Mouse (Mus musculus) neural tube, embryonic 14.5 days (tissue): ENCODE results near the gene Cdk5r1. TPM values are rescaled to one million over a fixed set of nuclear protein-coding genes. Genes with fewer than 3 reads are reported as not detected.

ENCODE experiments used
- ATAC-seq: fragments of 200-750 bp; cut with Nextera tagmentation; 2 replicates; pipeline ENCODE4 v1.8.0; 2017; ENCODE audit warnings: low read depth, mild to moderate bottlenecking, moderate TSS enrichment, moderate library complexity
- H3K27ac ChIP-seq: fragments of 300-500 bp; sonication (generic); 2 replicates; pipeline ENCODE4 v1.5.1; 2014; ENCODE audit warnings: low read depth, mild to moderate bottlenecking, control low read depth, low read length, moderate library complexity, mixed read lengths
- H3K27me3 ChIP-seq: fragments of 300-500 bp; sonication (generic); 2 replicates; pipeline ENCODE4 v1.6.1; 2014; ENCODE audit warnings: low read length; ENCODE audit not compliant: control insufficient read depth, insufficient read depth
- H3K36me3 ChIP-seq: fragments of 300-500 bp; sonication (generic); 2 replicates; pipeline ENCODE4 v1.6.1; 2014; ENCODE audit warnings: low read length, mixed read lengths; ENCODE audit not compliant: control insufficient read depth, insufficient read depth
- H3K4me1 ChIP-seq: fragments of 300-500 bp; sonication (generic); 2 replicates; pipeline ENCODE4 v1.6.1; 2014; ENCODE audit warnings: low read length; ENCODE audit not compliant: control insufficient read depth, insufficient read depth
- H3K4me2 ChIP-seq: fragments of 300-500 bp; sonication (generic); 2 replicates; pipeline ENCODE4 v1.6.1; 2014; ENCODE audit warnings: mild to moderate bottlenecking, low read depth, low read length, control low read depth
- H3K4me3 ChIP-seq: fragments of 300-500 bp; sonication (generic); 2 replicates; pipeline ENCODE4 v1.5.1; 2014; ENCODE audit warnings: low read depth, low read length, control low read depth, mixed read lengths
- H3K9ac ChIP-seq: fragments of 300-500 bp; sonication (generic); replicated peaks from 2 replicates; pipeline ENCODE4 v1.6.1; 2014; ENCODE audit warnings: low read depth, mild to moderate bottlenecking, control low read depth, low read length, mixed read lengths
- H3K9me3 ChIP-seq: fragments of 300-500 bp; sonication (generic); 2 replicates; pipeline ENCODE4 v1.6.1; 2016; ENCODE audit warnings: low read length; ENCODE audit not compliant: control insufficient read depth
- WGBS: fragments of 180-500 bp; shearing (Covaris S2); extraction: QIAGEN DNeasy Blood & Tissue Kit; methylation state at CpG from one replicate; pipeline ENCODE4 v1.1.7; 2014; 5-methylcytosine and 5-hydroxymethylcytosine counted together
- polyA plus RNA-seq: library from polyadenylated mRNA; unstranded; fragments of >200 nt; fragmentation: Nextera tagmentation; extraction: Ambion mirVana; gene quantifications from 2 replicates; pipeline ENCODE4 v1.2.1, GENCODE M21; 2014

The Cdk5r1 gene
- polyA plus RNA-seq, 1 experiment from 2014 or later: 84.0 TPM

GRCm38 (mm10) chr11:80485622-80486206 is 8.9 kb downstream of the Cdk5r1 start:
- Histone ChIP-seq H3K9me3 (no peaks in the 10 kb centered on the region), H3K9ac (no peak overlapping the region), H3K27me3 (no peaks in the 10 kb centered on the region), H3K4me2 (no peak overlapping the region), H3K36me3 (no peaks in the 10 kb centered on the region), H3K4me3 (no peak overlapping the region), H3K27ac (no peak overlapping the region), H3K4me1 (peaks cover 55% of the 10 kb centered on the region)
- ATAC-seq: no peak
- WGBS: 79% methylated on average over 10 of the region's 10 CpGs

- no peaks in the 10 kb centered on the region for H3K9me3 ChIP-seq
- peaks cover 35% of the 10 kb centered on the region for H3K4me1 ChIP-seq
- H3K4me3 ChIP-seq: no peak overlapping the region
- no peak overlapping the region for H3K4me2 ChIP-seq
- 44% methylated on average over 15 of the region's 15 CpGs for WGBS
- no peak for ATAC-seq
- H3K36me3 ChIP-seq: no peaks in the 10 kb centered on the region
- no peaks in the 10 kb centered on the region for H3K27me3 ChIP-seq
- H3K27ac ChIP-seq: no peak overlapping the region
- H3K9ac ChIP-seq: no peak overlapping the region
These were observed 11.2 kb downstream of the Cdk5r1 start for GRCm38 (mm10) chr11:80487904-80488587.

- Histone ChIP-seq H3K9ac (no peak overlapping the region), H3K4me1 (peaks cover 28% of the 10 kb centered on the region), H3K4me2 (no peak overlapping the region), H3K27me3 (no peaks in the 10 kb centered on the region), H3K27ac (0 out of 2 replicates have a peak overlapping the region, but pooled peaks have one; percentile 8), H3K36me3 (no peaks in the 10 kb centered on the region), H3K9me3 (no peaks in the 10 kb centered on the region), H3K4me3 (no peak overlapping the region)
- no peak for ATAC-seq
- WGBS: 63% methylated on average over 12 of the region's 12 CpGs
These were observed 12.5 kb downstream of the Cdk5r1 start for GRCm38 (mm10) chr11:80489172-80489881.

- Histone ChIP-seq H3K27ac (0 out of 2 replicates have a peak overlapping the region, but pooled peaks have one; percentile 8), H3K36me3 (no peaks in the 10 kb centered on the region), H3K4me3 (no peak overlapping the region), H3K27me3 (no peaks in the 10 kb centered on the region), H3K4me2 (no peak overlapping the region), H3K4me1 (peaks cover 24% of the 10 kb centered on the region), H3K9me3 (no peaks in the 10 kb centered on the region), H3K9ac (no peak overlapping the region)
- no peak for ATAC-seq
- WGBS: 75% methylated on average over 5 of the region's 5 CpGs
These were observed 13.0 kb downstream of the Cdk5r1 start for GRCm38 (mm10) chr11:80489882-80490196.

GRCm38 (mm10) chr11:80490831-80491230 is 14.0 kb downstream of the Cdk5r1 start:
- no peak for ATAC-seq
- WGBS: 80% methylated on average over 10 of the region's 10 CpGs
- no peaks in the 10 kb centered on the region for H3K36me3 ChIP-seq
- no peak overlapping the region for H3K4me3 ChIP-seq
- H3K9me3 ChIP-seq: no peaks in the 10 kb centered on the region
- H3K4me1 ChIP-seq: peaks cover 19% of the 10 kb centered on the region; the same call in 1 of the 2 replicates
- H3K9ac ChIP-seq: no peak overlapping the region
- no peak overlapping the region for H3K4me2 ChIP-seq
- no peaks in the 10 kb centered on the region for H3K27me3 ChIP-seq
- no peak overlapping the region for H3K27ac ChIP-seq

GRCm38 (mm10) chr11:80493186-80493585 is 16.4 kb downstream of the Cdk5r1 start:
- no peak for ATAC-seq
- Histone ChIP-seq H3K9me3 (no peaks in the 10 kb centered on the region), H3K27me3 (no peaks in the 10 kb centered on the region)

GRCm38 (mm10) chr11:80494852-80495251 is 18.0 kb downstream of the Cdk5r1 start:
- peaks cover 16% of the 10 kb centered on the region for H3K4me1 ChIP-seq
- no peaks in the 10 kb centered on the region for H3K36me3 ChIP-seq
- ATAC-seq: no peak
- H3K9ac ChIP-seq: no peak overlapping the region
- H3K4me3 ChIP-seq: no peak overlapping the region
- H3K4me2 ChIP-seq: no peak overlapping the region
- H3K27ac ChIP-seq: no peak overlapping the region
- 71% methylated on average over 9 of the region's 9 CpGs for WGBS
- no peaks in the 10 kb centered on the region for H3K27me3 ChIP-seq
- no peaks in the 10 kb centered on the region for H3K9me3 ChIP-seq

More at GRCm38 (mm10) chr11:80493186-80493585, 16.4 kb downstream of the Cdk5r1 start:
- 95% methylated on average over 5 of the region's 5 CpGs for WGBS
- no peak overlapping the region for H3K4me3 ChIP-seq
- no peak overlapping the region for H3K4me2 ChIP-seq
- no peak overlapping the region for H3K9ac ChIP-seq
- peaks cover 17% of the 10 kb centered on the region; the same call in 1 of the 2 replicates for H3K4me1 ChIP-seq
- no peaks in the 10 kb centered on the region for H3K36me3 ChIP-seq
- no peak overlapping the region for H3K27ac ChIP-seq

GRCm38 (mm10) chr11:80495972-80496371 is 19.1 kb downstream of the Cdk5r1 start:
- WGBS: 96% methylated on average over 6 of the region's 6 CpGs

GRCm38 (mm10) chr11:80496640-80497039 is 19.8 kb downstream of the Cdk5r1 start:
- Histone ChIP-seq H3K27me3 (no peaks in the 10 kb centered on the region), H3K36me3 (no peaks in the 10 kb centered on the region), H3K9ac (no peak overlapping the region), H3K4me3 (no peak overlapping the region), H3K27ac (no peak overlapping the region), H3K9me3 (no peaks in the 10 kb centered on the region), H3K4me2 (no peak overlapping the region), H3K4me1 (peaks cover 19% of the 10 kb centered on the region)
- ATAC-seq: no peak
- WGBS: 92% methylated on average over 1 of the region's 1 CpGs

More at GRCm38 (mm10) chr11:80495972-80496371, 19.1 kb downstream of the Cdk5r1 start:
- Histone ChIP-seq H3K36me3 (no peaks in the 10 kb centered on the region), H3K4me3 (no peak overlapping the region), H3K9ac (no peak overlapping the region), H3K9me3 (no peaks in the 10 kb centered on the region), H3K27me3 (no peaks in the 10 kb centered on the region), H3K4me2 (no peak overlapping the region), H3K27ac (no peak overlapping the region), H3K4me1 (peaks cover 19% of the 10 kb centered on the region)
- ATAC-seq: no peak
